Mouse (Mus musculus): ENCODE results near the gene Irgc1. TPM values are rescaled to one million over a fixed set of nuclear protein-coding genes. Genes with fewer than 3 reads are reported as not detected.

Gene Irgc1
- total RNA-seq, 2 experiments from 2014 or later: 0.26 to 0.52 TPM

GRCm38 (mm10) chr7:24439191-24439590 is 12.9 kb downstream of the Irgc1 start:
- no peak for DNase-seq (ENCODE audit: low spot score in 2 of 2)

GRCm38 (mm10) chr7:24437981-24438380 is 14.1 kb downstream of the Irgc1 start:
- DNase-seq (ENCODE audit: low spot score in 2 of 2): peak in 1 of 2 experiments; percentile 61

DNA sequence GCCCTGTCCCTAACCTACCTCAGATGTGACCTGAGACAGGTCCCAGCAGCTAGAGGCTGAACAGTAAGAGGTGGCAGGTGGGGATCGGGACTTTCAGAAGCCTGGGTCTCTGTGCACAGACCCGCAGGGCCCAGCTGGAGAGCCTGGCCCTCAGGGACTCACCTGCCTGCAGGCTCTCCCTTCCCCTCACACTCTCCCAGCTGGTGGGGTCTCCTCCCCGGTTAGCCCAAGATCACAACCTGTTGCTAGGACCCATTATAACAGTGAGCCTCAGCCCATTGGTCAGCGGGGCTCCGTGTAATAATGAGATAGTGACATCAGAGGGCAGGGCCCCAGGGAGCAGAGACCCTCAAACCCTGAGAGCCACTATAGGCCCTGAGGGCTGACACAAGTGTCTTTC is 16.8 kb downstream of the Irgc1 start:
- DNase-seq (ENCODE audit: low spot score in 2 of 2): no peak

DNA sequence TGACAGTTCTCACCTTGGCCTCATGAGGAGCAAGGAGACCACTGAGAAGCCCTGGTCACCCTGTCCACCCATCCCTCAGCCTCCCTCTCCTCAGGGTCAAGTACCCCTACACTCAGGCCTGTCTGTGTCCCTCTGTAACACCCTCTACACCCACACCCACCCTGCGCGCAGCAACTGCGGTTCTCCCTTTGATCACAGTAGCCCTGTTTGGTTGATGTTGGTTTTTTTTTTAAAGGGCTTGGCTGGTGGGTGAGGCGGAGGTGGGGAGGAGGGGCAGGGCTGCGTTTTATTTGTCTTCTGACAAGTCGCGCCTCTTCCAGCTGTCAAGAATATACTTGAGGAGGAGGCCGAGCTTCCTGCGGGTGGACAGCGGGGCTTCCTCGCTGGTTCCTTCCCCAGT is 20.4 kb downstream of the Irgc1 start:
- DNase-seq (ENCODE audit: low spot score in 2 of 2): no peak

DNA sequence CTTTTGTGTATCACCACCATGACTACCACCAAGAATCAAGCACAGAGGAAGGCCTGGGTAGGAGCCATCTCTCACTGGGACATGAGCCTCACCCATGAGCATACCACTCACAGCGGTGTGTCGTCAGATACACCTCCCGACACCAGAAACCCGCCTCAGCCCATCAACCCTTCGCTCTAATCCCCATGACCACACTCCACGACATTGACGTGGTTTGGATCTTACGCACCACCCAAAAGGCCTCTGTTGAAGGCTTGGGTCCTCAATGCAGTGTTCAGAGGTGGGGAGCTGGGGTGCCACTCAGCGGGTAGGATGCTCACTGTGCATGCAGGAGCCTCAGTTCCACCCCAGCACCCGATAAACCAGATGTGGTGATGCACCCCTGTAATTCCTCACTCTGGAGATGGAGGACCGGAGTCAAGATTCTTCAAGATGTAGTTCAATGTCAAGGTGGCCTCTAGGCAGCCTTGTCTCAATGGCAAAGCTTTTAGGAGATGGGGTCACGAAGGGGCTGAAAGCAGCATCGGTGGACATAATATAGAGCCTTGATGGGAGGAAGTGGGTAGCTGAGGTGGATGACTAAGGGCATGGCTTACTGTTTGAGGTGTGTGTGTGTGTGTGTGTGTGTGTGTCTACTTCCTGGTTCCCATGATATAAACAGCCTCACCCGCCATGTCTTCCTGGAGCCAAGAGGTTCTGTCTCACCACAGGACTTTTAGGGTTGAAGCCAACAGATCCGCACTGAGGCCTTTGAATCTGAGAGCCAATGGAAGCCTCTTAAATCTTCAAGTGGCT is 21.3 kb downstream of the Irgc1 start:
- DNase-seq (ENCODE audit: low spot score in 2 of 2): no peak

DNA sequence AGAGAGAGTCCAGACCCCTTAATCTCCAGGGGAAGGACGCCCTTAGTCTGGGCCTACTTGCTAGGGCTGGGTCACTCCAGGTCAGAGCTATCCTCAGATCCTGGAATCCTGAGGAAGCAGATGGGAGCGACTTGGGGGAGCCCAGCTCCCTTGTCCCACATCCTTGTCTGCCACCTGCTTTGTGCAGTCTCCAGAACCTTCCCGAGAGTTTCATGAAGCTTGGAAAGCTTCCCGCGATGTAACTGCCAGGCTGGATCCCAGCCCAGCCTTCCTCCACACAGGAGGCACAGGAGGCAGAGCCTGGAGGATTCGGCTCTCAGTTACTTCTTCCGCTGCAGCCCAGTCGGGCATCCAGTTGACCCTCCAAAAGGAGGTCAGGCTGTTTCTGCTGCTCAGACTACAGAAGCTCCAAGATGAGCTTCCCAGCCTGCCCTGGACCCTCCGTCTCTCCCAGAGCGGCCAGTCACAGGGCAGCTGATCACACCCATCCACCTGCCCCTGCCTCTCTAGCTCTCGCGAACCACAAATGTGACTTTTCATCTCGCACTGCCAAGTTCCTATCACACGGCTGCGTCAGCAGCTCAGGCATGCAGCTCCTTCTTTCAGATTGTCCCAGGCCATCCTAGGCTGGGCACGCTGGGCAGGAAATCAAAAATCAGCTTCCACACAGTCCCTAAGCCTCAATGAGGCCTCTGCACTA is 22.5 kb downstream of the Irgc1 start:
- DNase-seq (ENCODE audit: low spot score in 2 of 2): peak in 1 of 2 experiments; percentile 43

- DNase-seq (ENCODE audit: low spot score in 2 of 2): no peak
These were observed 23.4 kb downstream of the Irgc1 start for GRCm38 (mm10) chr7:24428725-24429124.

GRCm38 (mm10) chr7:24427168-24427567 is 24.9 kb downstream of the Irgc1 start:
- DNase-seq (ENCODE audit: low spot score in 2 of 2): no peak

DNA sequence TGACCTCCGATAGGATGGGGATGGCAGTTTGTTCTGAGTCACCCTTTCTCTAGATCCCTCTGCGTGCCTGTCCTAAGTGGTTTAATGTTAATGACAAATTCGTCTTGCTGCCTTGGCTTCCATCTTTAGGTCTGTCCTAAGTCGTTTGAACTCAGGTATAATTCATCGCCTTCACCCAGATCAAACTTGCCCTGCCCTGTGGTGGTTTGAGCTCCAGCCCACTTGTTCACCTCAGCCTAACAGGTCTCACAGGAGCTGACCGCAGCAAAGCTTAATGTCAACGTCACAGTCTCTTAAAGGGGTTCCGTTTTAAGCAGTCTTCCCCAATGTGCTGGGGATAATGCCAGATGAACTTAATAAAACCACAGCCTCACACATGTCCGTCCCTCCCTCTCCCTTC is 26.2 kb downstream of the Irgc1 start:
- DNase-seq (ENCODE audit: low spot score in 2 of 2): no peak

DNA sequence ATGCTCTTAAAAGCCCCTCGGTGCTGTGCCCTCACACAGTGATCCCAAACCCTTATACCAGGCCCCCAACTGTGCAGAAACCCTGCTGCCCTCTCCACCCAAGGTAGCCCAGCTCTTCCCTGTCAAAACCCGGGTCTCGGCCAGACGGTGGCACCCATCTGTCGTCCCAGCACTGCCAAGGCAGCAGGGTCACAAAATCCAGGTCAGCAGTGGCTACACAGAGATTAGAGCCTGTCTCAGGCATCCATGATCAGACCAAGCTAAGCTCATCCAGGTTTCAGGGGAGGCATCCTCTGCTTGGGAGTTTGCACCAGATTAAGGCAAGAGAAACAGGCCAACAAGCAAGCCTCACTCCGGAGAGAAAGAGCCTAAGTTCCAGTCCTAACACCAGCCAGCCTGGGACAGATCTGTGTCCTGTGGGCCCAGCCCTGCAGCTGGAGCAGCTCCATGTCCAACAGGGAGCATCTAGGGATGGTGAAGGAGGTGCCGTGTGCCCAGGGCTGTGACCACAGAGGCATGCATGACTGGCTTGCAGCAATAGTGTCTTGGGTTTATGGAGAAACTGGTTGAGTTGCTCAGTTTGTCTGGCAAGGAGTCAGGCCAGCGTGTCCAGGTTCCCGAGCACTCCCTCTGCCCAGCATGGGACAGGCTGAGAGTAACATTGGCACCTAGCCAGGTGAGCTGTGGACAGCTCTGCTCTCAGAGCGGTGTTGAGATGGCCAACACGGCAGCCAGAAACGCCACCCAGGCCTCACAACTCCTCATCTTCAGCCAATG is 28.0 kb downstream of the Irgc1 start:
- peak in 1 of 2 experiments; percentile 34 for DNase-seq (ENCODE audit: low spot score in 2 of 2)

DNA sequence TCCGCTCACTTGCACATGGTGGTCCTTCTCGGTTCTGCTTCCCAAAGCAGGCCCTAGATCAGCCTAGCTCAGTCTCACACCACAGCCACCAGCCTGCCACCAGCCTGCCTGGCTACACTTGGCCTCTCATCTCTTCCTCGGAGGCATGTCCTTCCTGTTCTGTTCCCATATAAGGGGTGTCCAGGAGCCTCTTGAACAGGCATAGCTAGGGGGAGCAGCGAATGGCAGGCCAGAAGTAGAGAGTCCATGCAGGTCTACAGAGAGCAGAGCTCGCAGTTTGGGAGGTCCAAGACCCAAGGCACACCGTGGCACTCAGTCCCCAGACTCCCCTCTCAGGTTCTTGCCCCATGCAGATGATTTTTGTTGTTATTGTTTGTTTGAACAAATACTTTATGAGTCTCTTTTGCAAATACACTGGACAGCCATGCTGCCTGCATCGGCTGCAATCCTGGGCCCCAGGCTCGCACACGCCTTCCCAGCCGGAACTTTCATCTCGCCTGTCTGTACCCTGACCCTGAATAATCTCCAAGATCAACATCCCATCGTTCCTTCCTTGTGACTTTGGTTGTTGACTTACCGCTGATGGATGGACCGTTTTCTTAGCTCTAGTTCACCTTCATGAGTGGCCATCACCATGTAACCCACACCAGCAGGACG is 28.9 kb downstream of the Irgc1 start:
- DNase-seq (ENCODE audit: low spot score in 2 of 2): no peak

GRCm38 (mm10) chr7:24422251-24422650 is 29.8 kb downstream of the Irgc1 start:
- no peak for DNase-seq (ENCODE audit: low spot score in 2 of 2)

DNA sequence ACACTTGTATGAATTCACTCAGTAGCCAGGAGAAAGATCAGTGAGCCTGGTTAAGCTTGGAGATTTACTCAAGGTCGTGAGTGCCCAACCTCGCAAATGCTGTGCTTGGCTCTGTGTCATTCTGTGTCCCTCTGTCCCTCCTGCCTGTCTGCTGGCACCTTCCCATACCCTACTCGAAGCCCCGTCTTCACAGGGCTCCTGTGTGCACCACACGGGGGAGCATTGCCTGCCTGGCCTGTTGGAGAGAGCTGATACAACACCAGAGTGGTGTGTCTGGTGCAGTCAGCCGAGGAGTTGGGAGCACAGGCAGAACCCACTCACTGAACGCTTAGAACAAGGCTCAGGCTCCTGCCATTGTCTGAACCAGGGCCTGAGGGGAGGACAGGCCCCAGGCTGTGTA is 30.4 kb downstream of the Irgc1 start:
- DNase-seq (ENCODE audit: low spot score in 2 of 2): no peak

DNA sequence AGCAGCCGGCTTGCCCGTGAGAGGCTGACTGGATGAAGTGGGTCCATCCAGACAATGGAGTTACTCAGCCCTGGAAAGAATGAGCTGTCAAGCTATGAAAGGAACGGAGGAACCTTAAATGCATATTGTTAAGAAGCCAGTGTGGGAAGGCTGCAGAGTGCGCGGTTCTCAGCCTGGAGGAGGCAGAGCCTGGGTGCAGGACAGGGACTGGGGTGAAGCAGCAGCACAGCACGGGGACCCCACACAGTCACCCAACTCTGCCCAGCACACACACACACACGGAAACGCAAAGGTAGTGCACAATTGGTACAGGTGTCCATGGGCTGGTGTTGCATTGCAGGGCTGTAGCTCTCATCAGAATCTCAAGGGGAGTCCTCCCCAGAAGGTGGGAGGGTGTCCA is 32.5 kb downstream of the Irgc1 start:
- no peak for DNase-seq (ENCODE audit: low spot score in 2 of 2)

- no peak for DNase-seq (ENCODE audit: low spot score in 2 of 2)
These were observed 36.8 kb downstream of the Irgc1 start for GRCm38 (mm10) chr7:24415261-24415660.

- DNase-seq (ENCODE audit: low spot score in 2 of 2): no peak
These were observed 38.5 kb downstream of the Irgc1 start for GRCm38 (mm10) chr7:24413630-24414029.

DNA sequence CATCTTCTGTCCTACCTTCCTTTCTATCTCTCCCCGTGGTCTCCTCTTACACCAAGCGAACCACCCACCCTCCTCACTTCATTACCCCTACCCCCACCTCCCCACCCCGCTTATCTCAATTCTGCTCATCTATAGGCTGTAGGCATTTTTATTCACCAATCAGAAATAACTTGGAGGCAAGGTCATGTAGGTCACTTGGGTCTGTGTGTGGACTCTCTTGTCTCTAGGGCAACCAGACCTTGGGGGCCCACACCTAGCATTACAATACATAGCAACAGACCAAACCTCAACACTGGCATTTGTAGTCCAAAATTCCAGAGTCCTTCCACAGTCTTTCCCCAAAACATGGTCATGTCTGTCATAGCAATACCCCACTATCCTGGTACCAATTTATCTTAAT is 41.3 kb downstream of the Irgc1 start:
- no peak for DNase-seq (ENCODE audit: low spot score in 2 of 2)

DNA sequence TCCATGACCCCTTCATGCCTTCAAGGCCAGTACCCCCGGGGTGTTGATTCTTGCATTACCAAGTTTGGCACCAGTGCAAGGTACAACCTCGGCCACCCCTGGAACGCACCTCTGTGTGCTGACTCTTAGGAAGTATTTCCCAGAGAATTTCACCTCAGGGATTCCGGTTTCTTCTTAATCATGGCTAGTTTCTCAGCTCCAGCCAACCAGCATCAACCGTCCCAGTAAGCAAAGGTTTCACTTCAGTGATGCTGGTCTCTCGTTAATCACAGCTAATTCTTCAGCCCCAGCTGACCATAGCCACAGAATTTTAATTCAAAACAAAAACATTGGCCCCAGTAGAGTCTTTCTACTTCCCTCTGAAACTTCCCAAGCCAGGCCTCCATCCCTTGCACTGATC is 42.0 kb downstream of the Irgc1 start:
- DNase-seq (ENCODE audit: low spot score in 2 of 2): no peak

- no peak for DNase-seq (ENCODE audit: low spot score in 2 of 2)
These were observed 43.9 kb downstream of the Irgc1 start for GRCm38 (mm10) chr7:24408186-24408585.

GRCm38 (mm10) chr7:24406528-24407344 is 45.4 kb downstream of the Irgc1 start:
- peak in 1 of 2 experiments; percentile 71 for DNase-seq (ENCODE audit: low spot score in 2 of 2)

Data from gastrocnemius, postnatal 4 days (tissue).